Mouse (Mus musculus) left cerebral cortex, postnatal 10 days (tissue): Measurements from ENCODE around the gene Sarnp. TPM values are rescaled to one million over a fixed set of nuclear protein-coding genes. Genes with fewer than 3 reads are reported as not detected.

Source experiments
- DNase-seq, 2 experiments: peaks; one replicate each; pipeline ENCODE4 v3.0.0; 2021 to 2022; ENCODE audit warnings: low spot score in 2 of 2, mixed read lengths in 1 of 2; ENCODE audit errors: extremely low spot score in 1 of 2
- intact Hi-C: fragments of 180-260 bp; cut with DNase I; formaldehyde crosslinking; loops from one replicate; pipeline ENCODE4 v1.15.1; 2025
- total RNA-seq, 2 experiments: library from RNA; stranded (reverse); gene quantifications; 2 replicates each; pipeline ENCODE4 v1.2.3; 2021

Sarnp gene
- total RNA-seq, 2 experiments from 2014 or later: 37.4 to 42.2 TPM

- intact Hi-C loops: no loop called here
- DNase-seq: no peak
Observed at GRCm38 (mm10) chr10:128882067-128882466, 64.9 kb downstream of the Sarnp start.

DNA sequence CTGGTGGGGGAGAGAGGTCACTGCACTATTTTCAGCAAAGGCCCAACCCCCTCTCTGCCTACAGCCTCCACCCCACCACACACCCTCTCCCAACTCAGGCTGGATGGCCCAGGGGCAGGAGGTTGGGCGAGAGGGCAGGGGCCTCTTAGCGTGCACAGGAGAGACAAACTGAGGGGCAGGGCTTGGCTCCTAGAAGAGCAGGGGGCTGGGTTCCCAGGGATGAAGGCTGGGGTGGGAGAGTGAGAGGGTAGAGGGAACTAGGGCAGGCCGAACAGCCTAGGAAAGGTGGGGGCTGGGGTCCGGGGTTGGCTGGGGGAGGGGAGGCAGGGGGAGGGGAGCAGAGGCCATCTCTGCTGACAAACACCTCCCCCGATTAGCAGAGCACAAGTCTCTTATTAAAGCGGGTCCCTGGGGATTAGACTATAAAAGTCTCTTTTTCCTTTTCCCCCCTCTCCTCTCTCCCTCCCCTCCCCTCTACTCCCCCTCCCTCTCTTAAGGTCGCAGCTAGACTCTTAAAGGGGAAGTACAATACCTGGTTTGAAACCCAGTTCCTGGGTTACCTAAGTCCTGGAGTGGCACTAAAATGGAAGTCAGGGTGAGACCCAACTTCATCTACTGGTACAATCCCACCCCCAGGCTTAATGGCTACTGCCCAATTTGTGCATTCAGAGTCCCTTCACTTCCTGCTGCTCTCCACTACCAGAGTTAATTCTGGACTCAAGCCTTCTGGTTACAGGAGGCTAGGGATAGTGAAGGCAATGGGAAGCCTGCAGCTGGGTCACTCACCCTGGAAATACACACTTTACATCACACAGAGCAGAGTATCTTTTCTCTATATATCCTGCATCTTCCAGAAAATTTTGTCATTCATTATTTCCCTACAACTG, 72.1 kb downstream of the Sarnp start:
- DNase-seq: no peak
- intact Hi-C loops: no loop called here

DNA sequence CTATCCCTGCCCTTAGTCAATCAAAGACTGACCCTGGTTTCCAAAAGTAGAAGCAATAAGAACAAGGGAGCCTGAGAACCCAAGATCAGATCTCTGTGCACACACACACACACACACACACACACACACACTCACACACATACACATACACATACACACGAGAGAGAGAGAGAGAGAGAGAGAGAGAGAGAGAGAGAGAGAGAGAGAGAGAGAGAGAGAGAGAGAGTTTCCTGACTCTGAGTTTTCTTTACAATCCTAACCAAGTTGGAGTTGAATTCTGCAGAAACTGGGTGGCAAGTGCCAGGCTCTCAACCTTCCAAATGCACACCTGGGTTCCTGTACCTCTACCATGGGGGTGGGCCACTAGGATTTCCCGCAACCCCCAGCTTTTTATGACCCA, 72.7 kb downstream of the Sarnp start:
- intact Hi-C loops: loop anchor here (5.0 to 10.0 kb wide), 2 partner anchors 43 to 145 kb away; partner anchors contain the start of genes Dgka and Pym1
- no peak for DNase-seq

DNA sequence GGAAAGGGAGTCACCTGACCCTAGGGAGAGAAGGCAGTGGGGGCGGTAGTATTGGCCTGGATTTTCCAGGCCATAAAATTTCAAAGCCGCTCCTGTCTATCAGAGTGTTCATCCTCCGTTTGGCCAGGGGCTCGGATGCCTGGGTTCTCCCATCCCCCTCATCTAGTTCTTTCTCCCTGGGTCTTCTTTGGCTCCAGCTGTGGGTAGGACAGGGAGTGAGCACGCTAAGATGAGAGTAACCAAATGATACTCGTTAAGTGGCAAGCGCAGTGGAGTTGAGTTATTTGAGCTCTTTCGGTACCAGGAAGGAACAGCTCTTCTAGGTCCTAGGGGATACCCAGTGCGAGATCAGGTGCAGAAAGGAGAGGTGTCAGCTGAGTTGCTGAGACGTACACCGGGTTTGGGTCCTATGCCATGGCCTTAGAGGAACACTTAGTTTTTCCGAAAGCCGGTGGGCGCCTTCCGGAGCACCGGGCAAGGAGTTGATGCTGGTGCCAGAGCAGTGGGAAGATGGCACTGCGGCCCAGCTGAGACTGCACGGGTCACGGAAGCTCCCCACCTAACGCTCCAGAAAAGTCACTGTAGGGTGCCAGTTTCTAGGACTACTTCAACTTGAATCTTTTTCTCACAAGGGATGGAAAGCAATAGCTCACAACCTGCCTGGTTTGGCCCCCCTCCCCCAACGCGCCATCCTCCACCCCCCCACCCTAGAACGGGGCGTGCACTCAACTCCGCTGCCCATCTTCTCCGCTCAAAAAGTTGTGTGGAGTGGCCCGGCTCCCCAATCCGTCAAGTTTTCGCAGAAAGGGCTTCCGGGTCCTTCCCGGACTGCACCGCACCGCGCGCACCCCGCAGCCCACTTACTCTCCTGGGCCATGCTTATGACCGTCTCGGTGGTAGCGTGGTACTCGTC, 73.5 kb downstream of the Sarnp start:
- intact Hi-C loops: loop anchor here (5.0 to 10.0 kb wide), 2 partner anchors 43 to 146 kb away; partner anchors contain the start of genes Dgka and Pym1
- DNase-seq: no peak

GRCm38 (mm10) chr10:128891296-128892094, 74.4 kb downstream of the Sarnp start, which contains the start of gene Gdf11:
Gdf11 (minus strand) TSS chr10:128891718.
- peak in 1 of 2 experiments; percentile 79 for DNase-seq
- intact Hi-C loops: loop anchor here (5.0 to 10.0 kb wide), 2 partner anchors 44 to 147 kb away; partner anchors contain the start of genes Dgka and Pym1

GRCm38 (mm10) chr10:128892246-128892645, 75.1 kb downstream of the Sarnp start:
- intact Hi-C loops: loop anchor here (5.0 to 10.0 kb wide), 2 partner anchors 45 to 147 kb away; partner anchors contain the start of genes Dgka and Pym1

GRCm38 (mm10) chr10:128895437-128895836, 78.3 kb downstream of the Sarnp start:
- intact Hi-C loops: loop anchor here (10.0 kb wide), 1 partner anchor 151 kb away; the partner anchor contains the start of genes Dgka and Pym1
- DNase-seq: peak; percentile 69 to 84

More at GRCm38 (mm10) chr10:128892246-128892645, 75.1 kb downstream of the Sarnp start:
- no peak for DNase-seq

GRCm38 (mm10) chr10:128895952-128896693, 79.0 kb downstream of the Sarnp start:
- peak; percentile 71 to 77 for DNase-seq
- intact Hi-C loops: loop anchor here (10.0 kb wide), 1 partner anchor 151 kb away; the partner anchor contains the start of genes Dgka and Pym1

DNA sequence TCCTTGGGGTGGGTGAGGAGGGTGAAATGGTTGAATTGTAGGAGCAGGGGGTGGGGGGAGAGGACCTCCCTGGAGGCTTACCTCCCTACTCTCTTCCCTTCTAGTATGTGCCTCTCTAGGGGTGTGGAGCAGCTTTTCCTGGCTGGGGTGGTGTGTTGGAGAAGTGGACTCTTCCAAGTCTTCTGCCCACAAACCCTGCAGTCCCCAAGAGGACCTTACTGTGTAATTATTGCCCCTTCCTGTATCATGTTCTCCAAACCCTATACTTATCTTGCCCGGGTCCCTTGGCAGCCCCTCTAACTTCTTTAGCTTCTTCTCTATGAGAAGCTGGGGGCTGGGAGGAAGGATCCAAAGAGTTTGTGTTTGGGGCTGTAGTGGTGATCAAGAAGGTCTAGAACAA, 79.7 kb downstream of the Sarnp start:
- no peak for DNase-seq
- intact Hi-C loops: loop anchor here (10.0 kb wide), 1 partner anchor 152 kb away; the partner anchor contains the start of genes Dgka and Pym1

- intact Hi-C loops: loop anchor here (10.0 kb wide), 1 partner anchor 153 kb away; the partner anchor contains the start of genes Dgka and Pym1
- DNase-seq: no peak
Observed at GRCm38 (mm10) chr10:128897501-128897900, 80.4 kb downstream of the Sarnp start.

DNA sequence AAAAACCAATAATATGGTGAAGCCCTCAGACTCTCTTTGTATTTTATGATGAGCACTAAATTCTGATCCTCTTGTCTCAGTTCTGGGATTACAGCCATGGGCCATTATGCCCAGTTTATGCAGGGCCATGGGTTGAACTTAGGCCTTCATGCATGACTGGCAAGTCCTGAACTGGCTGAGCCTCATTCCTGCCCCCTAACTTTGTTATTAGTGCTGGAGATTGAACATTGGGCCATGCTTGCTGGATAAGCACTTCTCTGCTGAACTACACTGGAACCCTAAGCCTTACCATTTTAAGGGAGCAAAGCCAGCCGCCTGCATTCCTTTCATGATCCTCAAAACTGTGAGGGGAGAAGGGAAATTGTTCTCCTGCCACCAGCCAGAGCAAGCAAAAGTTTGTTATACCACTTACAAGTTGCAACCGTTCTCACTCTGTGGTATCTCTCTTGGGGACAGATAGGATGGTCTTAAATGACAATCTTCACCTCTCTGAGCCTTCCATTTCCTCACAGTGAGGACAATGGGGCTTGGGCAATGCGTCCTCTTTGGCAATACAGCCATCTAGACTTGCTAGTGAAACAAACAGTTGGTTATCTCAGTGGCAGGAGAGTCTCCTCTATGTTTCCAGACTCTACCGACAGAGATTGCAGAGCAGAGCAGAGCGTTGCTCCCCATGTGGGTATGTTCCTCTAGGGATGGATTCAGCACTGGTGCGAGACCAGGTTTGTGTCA, 82.8 kb downstream of the Sarnp start:
- intact Hi-C loops: loop anchor here (10.0 kb wide), 1 partner anchor 155 kb away; the partner anchor contains the start of genes Dgka and Pym1
- DNase-seq: no peak

- intact Hi-C loops: no loop called here
- no peak for DNase-seq
Observed at GRCm38 (mm10) chr10:128900698-128901097, 83.6 kb downstream of the Sarnp start, which contains the start of gene Cd63. Cd63 (plus strand) TSS chr10:128900989.

DNA sequence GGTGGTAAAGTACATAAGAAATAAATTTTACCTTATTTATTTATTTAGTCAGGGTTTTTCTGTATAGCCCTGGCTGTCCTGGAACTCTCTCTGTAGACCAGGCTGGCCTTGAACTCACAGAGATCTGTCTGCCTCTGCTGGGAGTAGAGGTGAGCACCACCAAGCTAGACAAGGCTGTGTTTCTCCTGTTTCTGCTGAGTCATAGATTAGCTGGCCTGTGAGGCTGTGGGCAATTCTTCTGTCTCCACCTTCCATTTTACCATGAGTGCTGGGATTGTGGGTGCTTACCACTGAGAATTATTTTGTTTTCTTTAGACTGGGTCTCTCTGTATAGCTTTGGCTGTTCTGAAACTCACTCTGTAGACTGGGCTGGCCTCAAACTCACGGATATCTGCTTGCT, 84.3 kb downstream of the Sarnp start:
- intact Hi-C loops: no loop called here

GRCm38 (mm10) chr10:128902409-128902988, 85.4 kb downstream of the Sarnp start:
- DNase-seq: no peak
- intact Hi-C loops: no loop called here

More for the DNA sequence above, 84.3 kb downstream of the Sarnp start:
- DNase-seq: no peak

DNA sequence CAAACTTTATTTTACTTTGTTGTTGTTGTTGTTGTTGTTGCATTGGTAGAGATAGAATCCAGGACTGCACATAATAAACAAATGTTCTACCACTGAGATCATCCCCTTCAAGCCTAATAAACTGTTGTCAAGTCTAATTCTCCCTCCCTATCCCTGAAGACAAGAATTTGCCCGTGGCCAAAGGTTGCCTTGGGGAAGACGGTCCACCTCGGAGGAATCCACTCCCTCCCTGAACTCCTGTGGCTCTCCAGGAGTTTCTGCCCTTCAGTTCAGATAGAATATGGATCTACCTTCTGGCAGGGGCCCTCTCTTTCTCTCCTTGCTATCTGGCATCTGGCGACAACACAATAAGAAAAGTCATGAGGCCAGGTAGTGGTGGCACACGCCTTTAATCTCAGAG, 87.7 kb downstream of the Sarnp start:
- no peak for DNase-seq

GRCm38 (mm10) chr10:128908778-128909448, 91.8 kb downstream of the Sarnp start:
- intact Hi-C loops: no loop called here
- no peak for DNase-seq

More for the DNA sequence above, 87.7 kb downstream of the Sarnp start:
- intact Hi-C loops: no loop called here
